Mouse (Mus musculus) stomach, postnatal 0 days (tissue): ENCODE measurements around the gene March2. TPM values are rescaled to one million over a fixed set of nuclear protein-coding genes. Genes with fewer than 3 reads are reported as not detected.
"Not testable (repeated sequence)": the region's sequence is repeated elsewhere in the genome, so short reads cannot be mapped to it uniquely, and the experiment has no call there.

Experiments used
- ATAC-seq: fragments of 200-750 bp; cut with Nextera tagmentation; 2 replicates; pipeline ENCODE4 v1.8.0; 2017; ENCODE audit not compliant: low FRiP score, low TSS enrichment
- DNase-seq: peaks from one replicate; pipeline ENCODE4 v3.0.0-alpha.2; 2016; ENCODE audit warnings: low spot score
- H3K27ac ChIP-seq: fragments of 300-500 bp; sonication (generic); replicated peaks from 2 replicates; pipeline ENCODE4 v1.5.1; 2014; ENCODE audit warnings: mild to moderate bottlenecking, control low read depth
- H3K27me3 ChIP-seq: fragments of 300-500 bp; sonication (generic); 2 replicates; pipeline ENCODE4 v1.6.1; 2014; ENCODE audit warnings: low read length; ENCODE audit not compliant: control insufficient read depth, insufficient read depth
- H3K36me3 ChIP-seq: fragments of 300-500 bp; sonication (generic); 2 replicates; pipeline ENCODE4 v1.6.1; 2014; ENCODE audit warnings: low read length, mixed read lengths; ENCODE audit not compliant: control insufficient read depth, insufficient read depth
- H3K4me1 ChIP-seq: fragments of 300-500 bp; sonication (generic); replicated peaks from 2 replicates; pipeline ENCODE4 v1.6.1; 2014; ENCODE audit warnings: antibody characterized with exemption; ENCODE audit not compliant: control insufficient read depth, insufficient read depth
- H3K4me2 ChIP-seq: fragments of 300-500 bp; sonication (generic); replicated peaks from 2 replicates; pipeline ENCODE4 v1.6.1; 2014; ENCODE audit warnings: low read depth, mild to moderate bottlenecking, control low read depth, moderate library complexity
- H3K4me3 ChIP-seq: fragments of 300-500 bp; sonication (generic); 2 replicates; pipeline ENCODE4 v1.5.1; 2014; ENCODE audit warnings: low read depth, low read length, control low read depth
- H3K9ac ChIP-seq: fragments of 300-500 bp; sonication (generic); 2 replicates; pipeline ENCODE4 v1.6.1; 2014; ENCODE audit warnings: mild to moderate bottlenecking, low read length, control low read depth, mixed read lengths
- H3K9me3 ChIP-seq: fragments of 300-500 bp; sonication (generic); 2 replicates; pipeline ENCODE4 v1.6.1; 2016; ENCODE audit warnings: low read length; ENCODE audit not compliant: control insufficient read depth
- CTCF ChIP-seq: IDR thresholded peaks from 2 replicates; pipeline ENCODE4 v1.5.1; 2016; ENCODE audit warnings: antibody characterized with exemption, low read depth, mild to moderate bottlenecking, moderate library complexity
- EP300 ChIP-seq: optimal IDR thresholded peaks from 2 replicates; pipeline ENCODE3; 2016; ENCODE audit warnings: antibody characterized with exemption
- WGBS: fragments of 180-500 bp; shearing (Covaris S2); extraction: QIAGEN DNeasy Blood & Tissue Kit; methylation state at CpG from one replicate; pipeline ENCODE4 v1.1.7; 2014; 5-methylcytosine and 5-hydroxymethylcytosine counted together
- polyA plus RNA-seq: library from polyadenylated mRNA; unstranded; fragments of >200 nt; fragmentation: Nextera tagmentation; extraction: Ambion mirVana; gene quantifications from 2 replicates; pipeline ENCODE4 v1.2.1, GENCODE M21; 2015

Gene March2
- polyA plus RNA-seq, 1 experiment from 2014 or later: 51.1 TPM

DNA sequence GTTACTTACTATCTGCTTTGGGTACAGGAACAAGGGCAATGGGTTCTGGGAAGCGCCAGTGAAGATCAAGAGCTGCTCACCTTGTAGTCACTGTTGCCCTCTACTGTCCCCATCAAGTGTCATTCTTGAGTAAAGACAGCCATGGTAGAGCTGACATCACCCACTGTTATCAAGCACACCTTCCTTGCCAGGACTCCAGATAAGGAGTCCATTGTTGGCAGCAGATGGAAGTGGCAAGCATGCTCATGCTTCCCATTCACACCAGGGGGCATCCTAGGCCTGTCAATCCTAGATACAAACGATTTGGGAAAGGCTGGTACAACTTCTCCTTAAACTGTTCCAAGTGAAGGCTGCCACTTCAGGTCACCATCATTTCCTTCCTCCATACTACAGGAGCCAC is 27.5 kb upstream of the March2 start:
- DNase-seq: peak; percentile 72
- Histone ChIP-seq H3K9ac (no peak overlapping the region), H3K4me2 (no peak overlapping the region), H3K27ac (no peak overlapping the region), H3K4me3 (no peak overlapping the region), H3K27me3 (no peaks in the 10 kb centered on the region), H3K36me3 (peaks cover 17% of the 10 kb centered on the region), H3K4me1 (no peaks in the 10 kb centered on the region), H3K9me3 (no peaks in the 10 kb centered on the region)
- TF ChIP-seq CTCF: peak; percentile 86
- TF ChIP-seq EP300: no peak
- peak; percentile 76 for ATAC-seq
- 64% methylated on average over 2 of the region's 2 CpGs for WGBS

DNA sequence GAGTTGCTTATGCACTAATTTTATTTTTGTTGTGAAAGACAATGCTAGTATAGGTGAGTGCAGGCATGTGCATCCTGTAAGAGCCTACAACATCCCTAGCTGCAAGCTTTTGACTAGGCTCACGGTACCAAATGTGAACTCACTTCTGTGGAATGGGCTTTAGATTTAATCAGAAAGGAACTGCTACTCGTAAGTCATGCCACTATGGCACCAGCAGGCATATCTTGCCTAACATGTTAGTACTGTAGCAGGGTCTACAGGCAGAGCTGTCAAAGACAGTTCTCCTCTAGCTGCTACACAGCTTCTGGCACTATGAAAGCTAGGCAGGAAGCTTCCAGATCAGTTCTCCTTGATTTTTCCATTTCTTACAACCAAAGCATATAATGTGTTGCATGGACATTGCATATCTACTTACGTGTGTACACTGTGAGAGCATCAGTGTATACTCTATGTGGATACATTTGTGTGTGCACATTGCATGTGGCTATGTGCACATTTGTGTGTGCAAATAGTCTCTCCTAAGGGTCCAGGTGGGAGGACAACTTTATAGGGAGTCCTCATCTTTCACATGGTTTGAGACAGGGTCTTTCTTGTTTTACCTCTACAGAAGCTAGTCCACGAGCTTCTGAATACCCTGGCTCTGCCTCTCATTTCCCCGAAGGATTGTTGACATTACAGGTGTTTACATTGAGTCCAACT is 26.4 kb upstream of the March2 start:
- 59% methylated on average over 5 of the region's 5 CpGs for WGBS
- TF ChIP-seq CTCF (no peak), EP300 (no peak)
- Histone ChIP-seq H3K27ac (no peak overlapping the region), H3K27me3 (no peaks in the 10 kb centered on the region), H3K4me2 (no peak overlapping the region), H3K9ac (no peak overlapping the region), H3K4me1 (no peaks in the 10 kb centered on the region), H3K36me3 (peaks cover 17% of the 10 kb centered on the region), H3K4me3 (no peak overlapping the region), H3K9me3 (no peaks in the 10 kb centered on the region)
- ATAC-seq (no peak), DNase-seq (no peak)

DNA sequence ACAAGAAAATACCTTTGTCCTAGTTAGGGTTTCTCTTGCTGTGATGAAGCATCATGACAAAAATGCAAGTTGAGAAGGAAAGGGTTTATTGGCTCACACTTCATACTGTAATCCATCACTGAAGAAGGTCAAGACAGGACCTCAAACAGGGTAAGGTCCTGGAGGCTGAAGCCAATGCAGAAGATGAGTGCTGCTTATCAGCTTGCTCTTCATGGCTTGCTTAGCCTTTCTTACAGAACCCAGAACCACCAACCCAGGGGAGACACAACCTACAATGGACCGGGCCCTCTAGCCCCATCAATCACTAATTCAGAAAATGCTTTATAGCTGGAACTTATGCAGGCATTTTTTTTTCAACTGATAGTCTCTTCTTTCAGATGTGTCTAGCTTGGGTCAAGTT is 23.9 kb upstream of the March2 start:
- TF ChIP-seq CTCF (no peak), EP300 (no peak)
- DNase-seq (no peak), ATAC-seq (no peak)
- no peak overlapping the region for H3K4me3 ChIP-seq
- H3K4me2 ChIP-seq: no peak overlapping the region
- H3K27me3 ChIP-seq: no peaks in the 10 kb centered on the region
- H3K27ac ChIP-seq: no peak overlapping the region
- H3K4me1 ChIP-seq: no peaks in the 10 kb centered on the region
- H3K9me3 ChIP-seq: no peaks in the 10 kb centered on the region
- peaks cover 2% of the 10 kb centered on the region; the same call in 1 of the 2 replicates for H3K36me3 ChIP-seq
- H3K9ac ChIP-seq: no peak overlapping the region
- WGBS: 90% methylated on average over 1 of the region's 1 CpGs

DNA sequence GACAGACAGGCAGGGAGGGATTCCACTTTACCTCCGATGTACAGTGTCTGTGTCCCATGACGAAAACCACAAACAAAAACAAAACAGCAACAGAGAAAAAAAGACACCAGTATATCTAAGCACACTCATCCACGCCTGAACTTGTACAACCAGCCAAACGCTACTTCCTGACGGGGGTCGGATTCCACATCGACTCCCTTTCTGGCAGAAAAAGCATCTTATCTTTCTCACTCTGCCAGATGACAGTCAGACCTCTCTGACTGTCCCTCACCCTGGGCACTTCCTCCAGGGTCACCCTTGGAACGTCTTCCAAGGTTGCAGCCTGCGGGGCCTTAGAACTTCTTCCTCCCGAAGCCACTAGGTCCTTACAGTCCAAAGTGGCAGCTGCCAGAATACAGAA is 15.1 kb upstream of the March2 start:
- H3K4me1 ChIP-seq, H3K9me3 ChIP-seq, DNase-seq, H3K36me3 ChIP-seq, H3K27ac ChIP-seq, H3K4me2 ChIP-seq, H3K27me3 ChIP-seq, H3K9ac ChIP-seq, ATAC-seq, H3K4me3 ChIP-seq: not testable (repeated sequence)
- 78% methylated on average over 10 of the region's 10 CpGs for WGBS

DNA sequence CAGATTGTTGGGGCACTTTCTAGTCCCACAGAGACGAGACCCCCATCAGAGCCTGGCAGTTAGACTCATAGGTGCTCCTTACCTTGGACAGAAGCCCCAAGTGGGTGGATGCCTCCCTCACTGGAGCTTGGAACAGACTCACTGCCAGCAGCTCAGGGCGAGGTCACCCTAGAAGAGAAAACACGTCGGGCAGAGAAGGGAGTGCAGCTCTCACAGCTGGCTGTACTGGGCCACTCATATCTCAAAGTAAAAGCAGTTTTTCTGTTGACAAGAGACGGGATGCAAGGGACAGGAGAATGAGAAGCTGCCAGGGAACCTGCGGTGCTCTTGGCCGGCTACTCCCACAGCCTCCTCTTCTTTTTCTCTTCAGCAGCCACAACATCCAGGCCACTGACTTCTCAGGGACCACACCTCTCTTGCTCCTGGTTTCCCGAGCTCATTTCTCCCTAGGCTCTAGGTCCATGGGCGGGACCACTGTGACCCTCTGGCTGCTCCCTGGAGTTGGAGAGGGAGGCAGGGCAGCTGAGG is 14.2 kb upstream of the March2 start:
- not testable (repeated sequence) for H3K4me3 ChIP-seq, H3K27me3 ChIP-seq, H3K27ac ChIP-seq, H3K4me1 ChIP-seq, H3K9ac ChIP-seq, DNase-seq, H3K9me3 ChIP-seq, H3K36me3 ChIP-seq, ATAC-seq, H3K4me2 ChIP-seq
- 41% methylated on average over 9 of the region's 9 CpGs for WGBS

DNA sequence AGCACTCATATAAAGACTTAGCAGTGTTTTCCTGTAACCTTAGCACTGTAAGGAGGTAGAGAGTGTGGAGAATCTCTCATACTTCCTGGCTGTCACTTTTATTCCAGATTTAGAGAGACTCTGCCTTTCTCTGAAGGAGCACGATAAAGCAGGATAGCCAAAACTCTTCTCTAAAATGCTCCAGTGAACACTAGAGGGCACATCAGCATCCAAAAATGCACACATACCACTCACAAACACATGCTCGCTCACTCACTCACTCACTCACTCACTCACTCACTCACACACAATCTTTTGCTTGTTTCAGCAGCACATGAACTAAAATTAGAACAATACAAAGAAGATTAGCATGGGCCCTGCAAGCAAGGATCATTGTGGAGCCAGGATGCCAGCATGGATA is 10.7 kb upstream of the March2 start:
- Histone ChIP-seq H3K4me3 (no peak overlapping the region), H3K27ac (no peak overlapping the region), H3K36me3 (no peaks in the 10 kb centered on the region), H3K4me2 (no peak overlapping the region), H3K4me1 (no peaks in the 10 kb centered on the region), H3K9ac (no peak overlapping the region), H3K9me3 (no peaks in the 10 kb centered on the region), H3K27me3 (no peaks in the 10 kb centered on the region)
- WGBS: 60% methylated on average over 2 of the region's 2 CpGs
- ATAC-seq (no peak), DNase-seq (no peak)
- TF ChIP-seq EP300 (no peak), CTCF (peak; percentile 66)
